Mouse (Mus musculus): ENCODE measurements around the gene Mboat2.

- TF ChIP-seq CTCF (IDR thresholded peaks at IDR 0.05; ENCODE audit: low read depth) (no peak), EP300 (IDR thresholded peaks at IDR 0.05; ENCODE audit: low read depth) (no peak)
Observed at GRCm38 (mm10) chr12:24783735-24784134, 46.9 kb upstream of the Mboat2 start.

Measured in heart, postnatal 0 days (tissue).